Mouse (Mus musculus) testis, adult 2 months (tissue): ENCODE data around the gene Sept10. TPM values are rescaled to one million over a fixed set of nuclear protein-coding genes. Genes with fewer than 3 reads are reported as not detected.

Experiments
- H3K27ac ChIP-seq: fragments of 200-500 bp; 2 replicates; pipeline ENCODE4 v1.5.1; 2012; ENCODE audit warnings: low read depth, low read length; ENCODE audit not compliant: control insufficient read depth, insufficient read depth
- H3K27me3 ChIP-seq: fragments of 200-500 bp; 2 replicates; pipeline ENCODE4 v1.6.1; 2012; ENCODE audit warnings: mild to moderate bottlenecking, low read length, moderate library complexity; ENCODE audit not compliant: control insufficient read depth, insufficient read depth
- H3K36me3 ChIP-seq: fragments of 200-500 bp; 2 replicates; pipeline ENCODE4 v1.6.1; 2012; ENCODE audit warnings: mild to moderate bottlenecking, low read length; ENCODE audit not compliant: control insufficient read depth, insufficient read depth
- H3K4me1 ChIP-seq: fragments of 200-500 bp; 2 replicates; pipeline ENCODE4 v1.6.1; 2012; ENCODE audit warnings: low read length; ENCODE audit not compliant: control insufficient read depth, insufficient read depth
- H3K4me3 ChIP-seq: fragments of 200-500 bp; 2 replicates; pipeline ENCODE4 v1.5.1; 2012; ENCODE audit warnings: low read depth, mild to moderate bottlenecking, low read length, moderate library complexity, mixed read lengths; ENCODE audit not compliant: control insufficient read depth
- CTCF ChIP-seq: fragments of 200-500 bp; IDR thresholded peaks from 2 replicates; pipeline ENCODE4 v1.5.1; 2012; ENCODE audit warnings: low read depth, mild to moderate bottlenecking, inconsistent platforms, low read length, moderate library complexity; ENCODE audit not compliant: control insufficient read depth, insufficient read depth, insufficient replicate concordance
- POLR2A ChIP-seq: fragments of 200-500 bp; IDR thresholded peaks from 2 replicates; pipeline ENCODE4 v1.6.1; 2012; ENCODE audit warnings: low read depth, mild to moderate bottlenecking, inconsistent platforms, low read length, moderate library complexity; ENCODE audit not compliant: control insufficient read depth
- polyA plus RNA-seq: library from polyadenylated mRNA; depleted of rRNA; stranded (reverse); fragments of >200 nt; gene quantifications from 2 replicates; pipeline ENCODE4 v1.2.3, GENCODE M21; 2012

Gene Sept10
- polyA plus RNA-seq, 1 experiment, result 52.0 TPM

DNA sequence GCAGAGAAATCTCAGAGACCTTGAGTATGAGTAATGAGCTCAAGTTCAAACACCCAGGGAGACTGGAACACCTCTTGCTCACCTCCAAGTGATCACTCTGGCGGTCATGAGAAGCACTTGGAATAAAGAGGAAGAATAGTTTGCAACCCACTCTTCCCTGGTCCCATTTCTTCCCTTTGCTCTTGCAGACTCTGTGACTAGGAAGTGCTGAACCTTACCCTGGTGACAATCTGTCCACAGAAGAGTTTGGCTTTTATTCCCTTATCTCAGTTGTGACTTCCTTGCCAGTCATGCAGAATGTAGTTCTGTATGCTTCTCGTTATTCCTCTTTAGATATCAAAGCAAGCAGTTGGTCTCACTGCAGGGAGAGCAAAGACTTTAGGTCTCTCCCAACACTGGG, 30.3 kb upstream of the Sept10 start:
- no peak overlapping the region for H3K27ac ChIP-seq
- no peaks in the 10 kb centered on the region for H3K27me3 ChIP-seq
- H3K4me1 ChIP-seq, result 0 out of 2 replicates have a peak, but pooled peaks cover 2% of the 10 kb centered on the region
- H3K36me3 ChIP-seq, result no peaks in the 10 kb centered on the region
- no peak for TF ChIP-seq POLR2A
- TF ChIP-seq CTCF, result no peak
- no peak overlapping the region for H3K4me3 ChIP-seq

DNA sequence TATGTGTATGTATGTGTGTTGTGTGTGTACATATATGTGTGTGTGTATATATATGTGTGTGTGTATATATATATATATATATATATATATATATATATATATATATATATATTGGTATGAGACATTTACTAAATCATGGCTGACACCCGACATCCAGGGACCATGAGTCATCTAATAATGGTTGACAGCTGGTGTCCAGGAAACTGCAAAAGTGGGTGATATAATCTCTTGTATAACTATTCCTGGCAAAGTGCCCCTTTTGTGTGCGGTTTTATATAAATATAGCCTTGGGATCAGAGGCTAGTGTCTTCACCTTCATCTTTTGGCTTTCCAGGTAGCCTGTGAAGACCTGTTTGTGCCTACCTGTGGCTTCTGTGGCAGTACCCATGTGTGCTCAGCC, 29.0 kb upstream of the Sept10 start:
- Histone ChIP-seq H3K4me3 (no peak overlapping the region), H3K27ac (no peak overlapping the region), H3K4me1 (0 out of 2 replicates have a peak, but pooled peaks cover 2% of the 10 kb centered on the region), H3K27me3 (no peaks in the 10 kb centered on the region), H3K36me3 (no peaks in the 10 kb centered on the region)
- no peak for TF ChIP-seq POLR2A
- TF ChIP-seq CTCF, result no peak

DNA sequence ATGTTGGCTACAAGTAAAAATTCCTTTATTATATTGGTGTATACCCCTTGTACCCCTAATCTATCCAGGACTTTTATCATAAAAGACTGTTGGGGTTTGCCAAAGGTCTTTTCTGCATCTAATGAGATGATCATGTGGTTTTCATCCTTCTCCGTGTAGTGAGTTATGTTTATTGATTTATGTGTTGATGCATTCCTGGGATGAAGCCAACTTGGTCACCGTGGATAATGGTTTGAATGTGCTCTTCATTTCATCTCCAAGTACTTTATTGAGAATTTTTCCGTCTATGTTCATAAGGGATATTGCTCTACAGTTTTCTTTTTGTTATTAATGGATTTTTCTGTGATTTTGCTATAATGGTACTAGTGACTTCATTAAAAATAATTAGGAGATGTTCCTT, 27.9 kb upstream of the Sept10 start:
- Histone ChIP-seq H3K27me3 (no peaks in the 10 kb centered on the region), H3K4me1 (no peaks in the 10 kb centered on the region), H3K4me3 (no peak overlapping the region), H3K36me3 (no peaks in the 10 kb centered on the region), H3K27ac (no peak overlapping the region)
- TF ChIP-seq POLR2A, result no peak
- TF ChIP-seq CTCF, result no peak

DNA sequence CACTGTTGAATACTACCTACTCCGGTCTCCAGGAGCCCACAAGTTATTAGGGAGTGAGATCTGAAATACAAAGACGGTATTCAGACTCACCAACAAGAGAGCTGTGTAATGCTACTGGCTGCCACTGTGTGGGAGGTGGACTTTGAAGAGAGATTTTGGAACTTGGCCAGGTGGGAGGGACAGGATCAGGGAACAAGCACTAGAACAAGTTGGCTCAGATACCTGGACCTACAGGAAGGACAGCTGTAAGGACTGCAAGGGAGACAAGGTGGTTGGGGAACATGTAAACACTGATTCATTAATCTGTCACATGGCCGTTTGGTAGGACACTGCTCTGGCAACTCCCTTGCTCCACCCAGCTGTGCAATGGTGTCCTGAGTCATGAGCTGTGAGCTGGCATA, 19.5 kb upstream of the Sept10 start:
- H3K4me1 ChIP-seq, result no peaks in the 10 kb centered on the region; the same call in 1 of the 2 replicates
- H3K27me3 ChIP-seq, result no peaks in the 10 kb centered on the region
- H3K4me3 ChIP-seq, result no peak overlapping the region
- H3K36me3 ChIP-seq, result no peaks in the 10 kb centered on the region
- H3K27ac ChIP-seq, result no peak overlapping the region
- TF ChIP-seq POLR2A (no peak), CTCF (no peak)

DNA sequence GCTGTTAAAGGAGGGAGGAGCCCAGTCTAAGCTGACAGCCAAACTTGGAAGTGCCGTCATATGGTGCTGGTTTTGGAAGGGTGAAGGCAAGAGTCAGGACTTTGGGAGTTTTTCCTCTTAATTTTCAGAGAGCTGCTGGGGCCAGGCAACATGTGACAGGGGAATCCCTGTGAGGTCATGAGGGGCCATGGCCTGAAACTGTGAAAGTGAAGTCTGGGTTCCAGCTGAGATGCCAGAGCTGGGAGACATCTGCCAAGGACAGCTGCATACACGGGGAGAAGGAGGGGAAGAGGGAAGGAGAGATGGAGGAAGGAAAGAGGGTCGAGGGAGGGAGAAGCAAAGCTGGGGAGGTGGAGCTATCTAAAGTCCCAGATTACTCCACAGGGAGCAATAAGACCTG, 16.1 kb upstream of the Sept10 start:
- H3K27me3 ChIP-seq, result no peaks in the 10 kb centered on the region
- TF ChIP-seq POLR2A (no peak), CTCF (no peak)
- no peaks in the 10 kb centered on the region for H3K36me3 ChIP-seq
- no peak overlapping the region for H3K4me3 ChIP-seq
- no peak overlapping the region for H3K27ac ChIP-seq
- no peaks in the 10 kb centered on the region; the same call in 1 of the 2 replicates for H3K4me1 ChIP-seq

DNA sequence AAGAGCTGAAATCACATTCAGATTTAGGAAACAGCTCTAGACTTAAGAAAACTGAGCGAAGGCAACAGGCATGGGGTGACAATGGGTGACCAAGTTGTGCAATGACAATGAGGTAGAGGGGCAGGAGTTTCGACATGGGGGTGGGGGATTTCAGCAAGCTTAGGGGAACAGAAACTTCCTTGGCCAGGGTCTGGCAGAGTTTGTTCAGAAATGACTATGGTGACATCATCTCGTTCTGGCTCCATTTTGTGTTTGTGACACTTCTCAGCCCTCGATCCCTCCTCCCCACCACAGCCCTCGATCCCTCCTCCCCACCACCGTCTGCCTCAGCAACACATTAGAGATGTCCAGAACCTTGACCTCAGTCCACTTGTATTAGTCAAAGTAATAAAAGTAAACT, 14.8 kb upstream of the Sept10 start:
- Histone ChIP-seq H3K27me3 (no peaks in the 10 kb centered on the region), H3K4me1 (no peaks in the 10 kb centered on the region; the same call in 1 of the 2 replicates), H3K4me3 (no peak overlapping the region), H3K27ac (no peak overlapping the region), H3K36me3 (no peaks in the 10 kb centered on the region)
- no peak for TF ChIP-seq CTCF
- TF ChIP-seq POLR2A, result no peak

DNA sequence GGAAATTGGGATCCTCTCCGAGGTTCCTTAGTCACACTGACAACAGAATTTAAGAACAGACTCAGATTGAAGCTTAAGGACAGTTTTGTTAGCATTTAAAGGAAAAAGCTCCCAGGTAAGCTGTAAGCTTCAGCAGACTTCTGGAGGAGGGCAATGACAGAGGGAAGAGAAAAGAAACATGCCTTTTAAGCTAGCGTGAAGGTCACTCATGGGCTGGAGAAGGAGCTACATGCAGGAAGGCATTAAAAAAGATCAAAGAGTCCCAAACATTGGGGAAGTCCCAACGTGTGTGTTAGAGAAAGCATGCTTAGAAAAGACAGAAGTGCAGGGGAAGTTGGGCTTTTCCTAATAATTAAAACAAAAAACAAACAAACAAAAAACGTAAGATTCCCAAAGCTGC, 14.2 kb upstream of the Sept10 start:
- TF ChIP-seq POLR2A (no peak), CTCF (no peak)
- H3K27ac ChIP-seq, result no peak overlapping the region
- no peaks in the 10 kb centered on the region for H3K27me3 ChIP-seq
- H3K36me3 ChIP-seq, result no peaks in the 10 kb centered on the region
- H3K4me3 ChIP-seq, result no peak overlapping the region
- H3K4me1 ChIP-seq, result no peaks in the 10 kb centered on the region; the same call in 1 of the 2 replicates

DNA sequence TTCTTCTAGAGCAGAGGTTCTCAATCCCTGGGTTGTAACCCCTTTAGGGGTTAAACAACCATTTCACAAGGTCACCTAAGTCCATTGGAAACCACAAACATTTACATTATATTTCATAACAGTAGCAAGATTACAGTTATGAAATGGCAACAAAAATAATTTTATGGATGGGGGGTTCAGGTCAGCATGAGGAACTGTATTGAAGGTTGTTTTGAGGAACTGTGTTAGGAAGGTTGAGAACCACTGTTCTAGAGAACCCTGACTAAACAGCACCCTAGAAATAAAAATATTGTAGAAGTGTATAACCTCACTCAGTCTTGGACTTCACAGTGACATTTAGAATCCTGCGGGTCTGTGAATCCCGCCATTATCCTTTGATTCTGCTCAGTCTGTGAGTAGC, 13.6 kb upstream of the Sept10 start:
- Histone ChIP-seq H3K27ac (no peak overlapping the region), H3K36me3 (no peaks in the 10 kb centered on the region), H3K4me3 (no peak overlapping the region), H3K4me1 (no peaks in the 10 kb centered on the region; the same call in 1 of the 2 replicates), H3K27me3 (no peaks in the 10 kb centered on the region)
- no peak for TF ChIP-seq CTCF
- no peak for TF ChIP-seq POLR2A
